Mouse (Mus musculus) adrenal gland, postnatal 36 days (tissue): ENCODE results near the gene Fam241a. TPM values are rescaled to one million over a fixed set of nuclear protein-coding genes. Genes with fewer than 3 reads are reported as not detected.

ENCODE experiments used
- DNase-seq, 2 experiments: peaks; one replicate each; pipeline ENCODE4 v3.0.0; 2021; ENCODE audit warnings: mixed read lengths in 1 of 2
- long read RNA-seq, 2 experiments: library from polyadenylated mRNA; stranded (forward); transcript quantifications; one replicate each; pipeline ENCODE4 v2.0.0; 2021; ENCODE audit warnings: borderline sequencing depth in 2 of 2
- total RNA-seq, 2 experiments: library from RNA; stranded (reverse); gene quantifications; 2 replicates each; pipeline ENCODE4 v1.2.3; 2021

Gene Fam241a
- 1 to 10 TPM; 5.1 to 5.6 TPM for total RNA-seq
- long read RNA-seq, experiment 1, transcript Fam241a-202 (2 exons, 2,234 nt), result major isoform, 14 of 14 reads
- long read RNA-seq, experiment 1, partial matches to known transcripts, result 0 of 14 reads
- long read RNA-seq, experiment 1, other reads (novel, unspliced or antisense), result 0 of 14 reads
- long read RNA-seq, experiment 2, partial matches to known transcripts, result 0 of 4 reads
- long read RNA-seq, experiment 2, other reads (novel, unspliced or antisense), result 0 of 4 reads

DNA sequence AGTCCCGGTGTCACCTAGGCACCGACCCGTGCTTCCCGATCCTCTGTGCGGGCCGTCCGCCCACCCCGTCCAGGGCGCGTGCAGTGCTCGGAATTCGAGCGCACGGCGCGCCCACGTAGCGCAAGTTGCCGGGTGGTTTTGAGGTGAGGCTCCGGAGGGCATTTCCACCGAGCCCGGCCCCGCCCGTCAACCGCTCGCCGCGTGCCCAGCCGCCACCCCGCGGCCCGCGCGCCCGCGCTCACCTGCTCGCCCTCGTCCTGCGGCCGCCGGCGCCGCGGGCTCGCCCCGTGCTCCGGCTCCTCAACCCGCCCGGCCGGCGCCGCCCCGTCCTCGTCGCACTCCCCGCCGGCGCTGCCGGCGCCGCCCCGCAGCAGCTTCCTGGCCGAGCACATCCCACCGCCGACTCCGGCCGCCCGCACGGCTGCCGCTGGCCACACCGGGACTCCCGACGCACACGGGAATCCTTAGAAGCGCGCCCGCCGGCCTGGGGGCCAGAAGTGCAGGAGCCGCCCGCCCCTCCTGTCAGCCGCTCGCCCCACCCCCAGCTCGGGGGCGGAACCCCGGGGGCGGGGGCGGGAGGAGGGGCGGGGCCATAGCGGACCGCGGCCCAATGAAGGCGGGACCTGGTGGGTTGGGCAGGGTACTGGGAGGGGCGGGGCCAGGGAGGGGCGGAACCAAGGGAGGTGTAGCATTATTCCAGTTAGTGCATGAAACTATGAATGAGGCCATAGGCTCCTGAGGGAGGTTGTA is at the start of gene Fam241a:
Gene Fam241a (minus strand): TSS at position 533 of the 750 bp plus-strand sequence.
- peak; percentile 89 to 93 for DNase-seq

- no peak for DNase-seq
Observed at GRCm38 (mm10) chr3:127932453-127932852, 36.3 kb upstream of the Fam241a start.

GRCm38 (mm10) chr3:127930326-127931012 is 34.3 kb upstream of the Fam241a start:
- DNase-seq, result no peak

GRCm38 (mm10) chr3:127929921-127930320 is 33.8 kb upstream of the Fam241a start:
- DNase-seq, result peak in 1 of 2 experiments; percentile 26

- DNase-seq, result no peak
Observed at GRCm38 (mm10) chr3:127926635-127927183, 30.6 kb upstream of the Fam241a start.

DNA sequence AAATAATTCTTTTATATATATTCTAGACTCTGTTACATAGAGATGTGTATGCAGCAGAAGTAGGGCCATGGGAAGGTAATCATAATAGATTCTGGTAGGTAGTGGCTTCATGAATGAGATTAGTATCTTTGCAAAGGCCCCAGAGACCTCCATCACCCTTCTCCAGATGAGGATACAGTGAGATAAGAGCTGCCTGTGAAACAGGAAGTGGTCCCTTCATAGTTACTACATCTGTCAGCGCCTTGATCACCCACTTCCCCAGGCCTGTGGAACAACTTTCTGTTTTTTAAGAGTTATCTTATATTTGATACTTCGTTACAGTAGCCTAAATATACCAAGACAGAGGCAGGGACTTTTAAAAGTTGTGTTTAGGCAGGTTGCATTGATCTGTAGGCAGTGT is 28.3 kb upstream of the Fam241a start:
- no peak for DNase-seq

- DNase-seq, result no peak
Observed at GRCm38 (mm10) chr3:127923183-127923582, 27.1 kb upstream of the Fam241a start.

DNA sequence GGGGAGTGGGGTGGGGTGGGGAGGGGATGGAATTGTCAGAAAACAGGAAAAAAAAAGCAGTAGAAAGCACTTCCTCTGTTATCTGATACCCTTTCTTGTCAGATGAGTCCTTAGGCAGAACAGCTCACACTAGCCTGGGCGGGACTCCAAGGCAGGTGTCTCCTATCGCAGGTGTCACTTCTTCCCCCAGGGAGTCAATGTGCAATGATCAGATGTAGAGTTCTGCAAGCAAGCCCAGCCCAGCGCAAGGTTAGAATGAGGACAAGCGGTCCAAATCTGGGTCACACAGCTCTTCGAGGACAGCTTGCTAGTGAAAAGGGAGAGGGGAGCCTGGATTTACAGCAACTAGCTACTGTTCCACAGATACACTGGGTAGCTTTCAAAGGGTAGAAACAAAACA is 26.0 kb upstream of the Fam241a start:
- no peak for DNase-seq

GRCm38 (mm10) chr3:127917999-127918661 is 22.0 kb upstream of the Fam241a start:
- no peak for DNase-seq

DNA sequence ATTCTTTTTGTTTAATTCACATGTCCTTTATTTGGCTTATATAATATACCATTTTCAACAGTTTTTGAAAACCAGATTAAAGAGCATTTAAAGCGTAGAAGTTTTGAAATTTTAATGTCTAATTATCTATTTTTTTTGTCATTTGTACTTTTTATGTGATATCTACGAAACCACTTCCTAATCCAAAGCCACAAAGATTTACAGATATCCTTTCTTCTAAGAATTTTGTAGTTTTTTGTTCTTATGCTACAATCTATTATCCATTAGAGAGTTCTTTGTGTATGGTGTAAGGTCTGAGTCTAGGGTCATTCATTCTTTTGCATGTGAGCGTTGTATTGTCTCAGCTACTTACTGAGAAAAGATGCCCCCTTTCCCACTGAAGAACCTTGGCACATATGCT is 21.4 kb upstream of the Fam241a start:
- DNase-seq, result no peak

DNA sequence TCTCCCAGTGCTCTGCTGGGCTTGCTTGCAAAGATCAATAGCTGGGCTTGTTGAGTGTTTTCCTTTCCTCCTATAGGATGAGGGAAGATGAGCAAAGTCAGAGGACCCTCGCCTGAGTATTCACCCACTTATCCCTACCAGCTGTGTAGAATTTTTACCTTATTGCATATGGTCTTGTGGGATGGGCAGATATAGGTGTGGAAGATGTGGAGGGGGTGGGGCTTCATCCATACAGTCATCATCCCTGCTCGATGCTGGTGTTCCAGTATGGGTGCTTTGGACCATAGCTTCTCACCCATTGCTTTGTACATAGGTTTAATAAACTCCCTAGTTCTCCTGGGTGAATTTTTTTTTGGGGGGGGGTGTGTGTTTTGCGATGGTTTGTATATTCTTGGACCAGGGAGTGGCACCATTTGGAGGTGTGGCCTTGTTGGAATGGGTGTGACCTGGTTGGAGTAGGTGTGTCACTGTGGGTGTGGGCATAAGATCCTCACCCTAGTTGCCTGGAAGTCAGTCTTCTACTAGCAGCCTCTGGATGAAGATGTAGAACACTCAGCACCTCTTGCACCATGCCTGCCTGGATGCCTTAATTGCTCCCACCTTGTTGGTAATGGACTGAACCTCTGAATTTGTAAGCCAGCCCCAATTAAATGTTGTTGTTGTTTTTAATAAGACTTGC is 19.7 kb upstream of the Fam241a start:
- DNase-seq, result no peak

GRCm38 (mm10) chr3:127913885-127914709 is 18.0 kb upstream of the Fam241a start:
- no peak for DNase-seq

- no peak for DNase-seq
Observed at GRCm38 (mm10) chr3:127909941-127910340, 13.8 kb upstream of the Fam241a start.

DNA sequence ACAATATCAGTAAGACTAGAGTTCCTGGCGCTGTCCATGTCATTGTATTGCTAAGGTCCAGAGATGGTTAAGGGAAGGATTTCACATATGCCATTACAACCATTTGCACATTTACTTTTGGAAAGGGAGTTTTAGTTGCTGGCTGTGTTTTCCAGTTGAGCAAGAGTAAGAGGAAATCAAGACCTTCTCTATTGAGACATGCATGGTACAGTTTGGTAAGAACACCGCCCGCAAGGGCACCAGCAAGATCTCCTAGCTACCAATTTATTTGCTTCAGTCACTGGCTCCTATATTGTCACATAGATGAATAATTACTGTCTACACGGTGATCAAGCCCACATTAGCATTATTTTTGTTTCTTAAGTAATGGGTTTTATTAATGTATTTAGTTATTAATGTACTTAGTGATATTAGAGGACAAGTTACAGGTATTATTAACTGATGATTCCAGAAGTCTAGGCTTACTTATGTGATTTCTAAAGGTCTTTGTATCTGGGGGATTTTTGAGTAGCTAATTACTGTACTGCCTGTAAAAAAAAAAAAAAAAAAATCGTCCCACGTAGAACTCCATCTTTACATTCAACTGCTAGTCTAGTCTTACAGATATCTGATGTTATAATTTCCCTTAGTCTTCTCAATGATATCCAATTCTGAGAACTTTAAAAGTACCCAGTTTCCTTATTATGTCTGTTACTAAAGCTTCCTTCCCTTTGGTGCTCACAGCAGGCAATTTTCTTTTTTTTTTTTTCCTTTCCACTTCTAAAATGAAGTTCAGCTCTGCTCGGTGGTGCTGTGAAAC is 944 bp downstream of the Fam241a start:
- DNase-seq, result peak in 1 of 2 experiments; percentile 5

DNA sequence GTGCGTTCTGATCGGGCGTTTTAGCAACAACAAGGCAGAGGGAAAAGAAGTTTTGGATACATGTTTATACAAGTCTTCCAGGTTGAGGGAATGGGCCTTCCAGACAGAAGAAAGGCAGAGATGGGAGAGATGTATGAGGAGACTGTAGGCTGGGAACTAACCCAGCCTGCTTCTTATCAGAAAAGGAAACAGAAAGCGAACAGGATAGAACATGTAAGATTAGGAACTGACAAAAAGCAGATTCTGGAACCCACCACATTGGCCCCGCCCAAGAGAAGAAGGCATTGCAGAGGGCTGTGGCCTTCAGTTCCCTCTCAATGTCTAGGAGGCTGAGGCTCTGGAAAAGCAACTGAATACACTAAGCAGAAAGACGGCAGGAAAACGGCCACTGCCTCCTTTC is 2.2 kb downstream of the Fam241a start:
- DNase-seq, result no peak

DNA sequence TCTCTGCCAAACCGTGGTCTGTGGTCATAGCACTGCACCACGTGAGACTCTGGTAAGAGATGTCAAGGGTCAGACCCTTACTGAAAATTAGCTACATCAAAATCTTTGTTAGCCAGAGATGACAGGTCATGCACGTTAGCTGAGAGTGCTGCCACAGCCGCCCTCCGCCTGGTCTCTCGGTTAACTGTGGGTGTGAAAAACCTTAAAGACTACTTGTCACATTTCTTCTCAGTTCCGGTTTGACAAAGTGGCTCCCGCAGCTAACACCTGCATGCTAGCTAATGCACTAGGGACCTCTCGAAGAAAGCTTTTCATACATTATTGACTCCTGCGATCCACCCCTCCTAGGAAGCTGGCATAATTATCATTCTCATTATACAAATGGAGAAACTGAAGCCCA is 4.2 kb downstream of the Fam241a start:
- no peak for DNase-seq

DNA sequence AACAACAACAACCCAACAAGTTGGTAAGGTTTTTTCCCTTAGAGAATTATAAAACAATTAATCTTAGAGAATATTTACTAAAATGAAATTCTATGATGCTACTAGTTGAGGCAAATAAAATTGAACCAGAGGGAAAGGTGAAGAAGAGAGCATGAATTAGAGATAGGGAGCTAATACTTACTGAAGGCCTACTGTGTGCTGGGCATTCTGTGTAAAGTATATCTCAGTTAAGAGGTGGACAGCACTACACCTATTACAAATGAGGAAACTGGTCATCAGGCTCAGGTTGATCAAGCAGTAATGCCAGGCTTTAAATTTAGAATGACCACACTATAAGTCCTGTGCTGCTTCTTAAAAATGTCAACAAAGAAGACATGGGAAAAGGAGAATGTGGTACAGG is 6.1 kb downstream of the Fam241a start:
- no peak for DNase-seq

- DNase-seq, result no peak
Observed at GRCm38 (mm10) chr3:127889570-127889969, 6.6 kb downstream of the Fam241a start.

- DNase-seq, result no peak
Observed at GRCm38 (mm10) chr3:127881684-127882083, 14.4 kb downstream of the Fam241a start.

GRCm38 (mm10) chr3:127879968-127880367 is 16.2 kb downstream of the Fam241a start:
- DNase-seq, result no peak
